Mouse (Mus musculus): Measurements from ENCODE around the gene H2-K1.
A peak's percentile ranks its signal among the peaks of the same experiment; 100 is the strongest.
"Not testable (repeated sequence)": the region's sequence is repeated elsewhere in the genome, so short reads cannot be mapped to it uniquely, and the experiment has no call there.

The H2-K1 gene

DNA sequence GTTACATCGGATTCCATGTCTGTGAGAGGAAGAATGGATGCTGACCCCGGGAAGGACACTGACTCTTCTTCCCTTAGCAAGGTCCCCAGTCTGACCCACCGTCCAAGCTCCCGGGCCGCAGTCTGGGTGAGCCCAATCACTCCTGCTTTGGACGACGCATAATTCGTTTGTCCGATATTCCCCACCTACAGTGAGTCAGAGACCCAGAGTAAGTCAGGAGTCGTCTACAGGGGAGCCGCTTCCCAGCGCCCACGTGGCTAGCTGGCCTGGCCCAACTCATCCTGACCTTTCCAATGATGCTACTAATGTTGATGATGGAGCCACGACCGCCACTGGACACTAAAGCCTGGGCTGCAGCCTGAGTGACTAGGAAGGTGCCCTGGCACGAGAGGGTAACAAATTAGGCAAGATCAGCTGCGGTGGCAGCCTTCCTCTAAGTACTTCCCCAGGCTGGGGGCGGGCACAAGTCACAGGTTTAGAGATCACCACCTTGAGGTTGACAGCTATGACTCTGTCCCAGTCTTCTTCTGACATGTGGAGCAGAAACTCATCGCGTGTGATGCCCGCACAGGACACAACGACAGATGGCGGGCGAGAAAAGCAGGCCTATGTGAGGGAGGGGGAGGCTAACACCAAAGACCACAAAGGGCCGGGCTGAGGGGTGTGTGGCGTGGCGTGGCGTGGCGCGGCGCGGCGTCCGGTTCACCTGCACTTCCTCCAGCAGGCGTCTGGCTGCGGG is 26.9 kb upstream of the H2-K1 start:
- peak; percentile 79 to 83 for DNase-seq

GRCm38 (mm10) chr17:34026221-34026620 is 26.1 kb upstream of the H2-K1 start:
- no peak for DNase-seq

DNA sequence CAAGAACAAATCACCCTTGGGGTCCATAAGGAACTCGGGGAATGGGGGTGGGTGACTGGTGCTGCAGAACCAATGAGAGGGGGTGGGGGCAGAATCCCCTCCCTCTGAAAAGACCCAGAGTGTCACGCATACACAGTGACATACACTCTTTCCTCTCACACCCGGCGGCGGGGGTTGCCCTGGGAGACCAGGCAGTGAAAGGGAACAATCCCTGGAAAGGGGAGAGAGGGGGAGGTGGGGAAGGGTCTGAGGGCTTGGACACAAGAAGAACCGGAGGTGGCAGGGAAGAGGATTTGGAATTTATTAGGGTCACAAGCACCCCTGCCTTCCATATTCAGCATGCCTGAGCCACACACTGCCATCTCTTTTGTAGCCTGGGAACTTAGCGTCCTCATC is 25.6 kb upstream of the H2-K1 start:
- DNase-seq: no peak

GRCm38 (mm10) chr17:34024861-34025755 is 25.0 kb upstream of the H2-K1 start:
- DNase-seq: peak in 1 of 2 experiments; percentile 11

GRCm38 (mm10) chr17:34024317-34024821 is 24.2 kb upstream of the H2-K1 start, which contains the start of gene Ring1:
Ring1 (minus strand) TSS chr17:34024680.
- peak; percentile 88 to 91 for DNase-seq

GRCm38 (mm10) chr17:34023678-34024077 is 23.5 kb upstream of the H2-K1 start:
- no peak for DNase-seq

DNA sequence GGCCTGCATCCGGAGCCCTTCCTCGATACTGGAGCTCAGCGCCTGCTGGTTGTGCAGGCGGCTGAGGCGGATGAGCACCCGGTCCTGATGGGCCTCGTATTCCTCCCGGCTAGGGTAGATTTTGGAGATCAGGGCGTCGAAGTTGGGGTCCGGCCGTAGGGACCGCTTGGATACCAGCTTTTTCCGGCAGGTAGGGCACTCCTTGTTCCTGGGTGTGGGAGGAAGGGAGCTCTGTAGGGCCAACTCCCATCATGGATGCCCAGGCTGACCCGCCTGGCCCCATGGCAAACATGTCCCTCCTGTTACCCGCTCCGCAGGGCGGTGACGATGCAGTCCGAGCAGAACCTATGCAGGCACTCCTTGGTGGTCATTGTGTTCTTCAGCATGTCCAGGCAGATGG is 22.8 kb upstream of the H2-K1 start:
- DNase-seq: no peak

GRCm38 (mm10) chr17:34022414-34022783 is 22.3 kb upstream of the H2-K1 start:
- no peak for DNase-seq

DNA sequence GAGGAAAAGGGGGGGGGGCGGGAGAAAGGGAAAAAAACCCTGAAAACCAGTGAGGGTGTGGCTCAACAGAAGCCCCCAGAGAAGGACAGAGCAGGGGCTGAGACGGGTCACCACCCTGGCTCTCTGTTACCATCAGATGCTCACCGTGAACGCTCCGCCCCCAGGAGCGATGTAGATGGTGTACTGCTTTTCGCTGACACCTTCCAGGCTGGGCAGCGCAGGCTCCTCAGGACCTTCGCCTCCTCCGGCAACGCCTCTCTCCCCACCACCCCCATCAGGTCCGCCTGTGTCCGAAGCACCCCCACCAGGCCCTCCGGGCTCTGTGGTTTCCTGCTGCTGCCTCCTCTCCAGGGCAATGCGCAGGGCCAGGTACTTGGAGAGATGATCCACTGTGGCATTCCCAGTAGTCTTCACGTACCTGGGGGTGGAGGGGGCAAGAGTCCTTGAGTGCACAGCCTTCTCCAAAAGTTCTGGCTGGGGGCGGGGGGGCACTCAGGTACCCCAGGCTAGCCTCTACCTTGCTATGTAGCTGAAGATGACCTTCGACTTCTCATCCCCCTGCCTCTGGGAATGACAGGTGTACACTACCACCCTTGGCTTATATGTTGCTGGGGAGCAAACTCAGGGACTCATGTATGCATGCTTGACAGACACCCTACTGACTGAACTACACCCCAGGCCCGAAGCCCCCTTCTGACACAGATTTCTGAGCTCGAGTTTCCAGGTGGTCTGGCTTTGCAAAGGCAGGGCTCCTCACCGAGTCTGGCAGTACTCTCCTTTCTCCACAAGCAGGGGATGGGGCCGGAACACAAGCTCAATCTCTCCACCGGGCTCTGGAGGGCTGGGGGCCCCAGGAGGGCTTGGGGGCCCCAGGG is 21.6 kb upstream of the H2-K1 start:
- DNase-seq: no peak

DNA sequence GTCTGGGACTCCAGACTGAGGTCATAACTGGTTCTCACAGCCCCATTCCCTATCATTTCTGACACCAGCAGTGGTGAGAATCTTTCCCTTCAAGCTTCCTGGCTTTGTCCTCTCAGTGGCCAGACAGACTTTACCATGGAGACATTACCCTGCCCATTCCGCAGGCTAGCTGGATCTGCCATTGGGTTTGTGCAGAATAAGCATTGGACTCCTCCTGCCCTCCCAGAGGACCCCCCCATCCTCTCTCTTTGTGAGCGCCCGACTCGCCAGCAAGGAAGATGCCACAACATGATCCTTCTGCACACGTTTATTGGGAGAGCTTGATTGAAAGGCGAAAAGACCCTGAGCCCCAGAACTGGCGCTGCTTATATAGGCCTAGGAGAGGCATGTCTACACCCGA is 13.3 kb upstream of the H2-K1 start:
- DNase-seq: no peak

DNA sequence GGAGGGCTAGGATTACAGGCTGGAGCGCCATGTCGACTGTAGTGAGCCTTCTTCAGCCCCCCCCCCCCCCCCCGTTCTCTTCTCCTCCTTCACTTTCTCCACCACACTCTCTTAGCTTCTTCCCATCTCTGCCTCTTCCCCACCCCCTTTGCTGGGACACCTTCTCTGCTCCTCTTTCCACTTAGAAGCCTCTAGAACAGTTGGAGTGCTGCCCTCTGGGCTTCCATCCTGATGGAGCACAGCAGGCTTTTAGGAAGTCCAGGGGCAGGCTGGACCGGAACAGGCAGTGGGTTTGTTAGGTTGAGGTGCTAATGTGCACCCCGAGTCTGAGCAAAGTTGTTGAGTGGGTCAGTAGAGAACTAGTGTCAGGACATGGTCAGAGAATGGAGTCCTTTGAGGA is 10.0 kb upstream of the H2-K1 start:
- DNase-seq: no peak

DNA sequence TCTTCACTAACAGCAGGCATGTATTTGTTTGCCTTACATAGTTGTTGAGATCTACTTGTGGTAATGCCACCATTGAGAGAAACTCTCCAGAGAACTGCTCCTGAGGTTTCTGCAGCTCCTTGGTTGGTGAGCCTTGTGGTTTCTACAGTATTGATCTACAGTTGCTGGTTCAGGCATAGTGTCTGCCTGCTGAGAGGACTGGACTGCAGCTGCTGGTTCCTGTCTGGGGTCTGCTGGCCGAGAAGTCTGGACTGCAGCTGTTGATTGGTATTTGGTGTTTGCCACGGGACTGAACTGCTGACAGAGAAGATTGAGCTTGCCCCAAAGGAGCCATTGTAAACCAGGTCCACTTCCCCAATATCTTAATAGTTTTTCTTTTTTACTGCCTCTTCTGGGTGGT is 6.4 kb upstream of the H2-K1 start:
- no peak for DNase-seq

- peak; percentile 73 to 76 for DNase-seq
Observed at GRCm38 (mm10) chr17:34003426-34003825, 3.3 kb upstream of the H2-K1 start.

DNA sequence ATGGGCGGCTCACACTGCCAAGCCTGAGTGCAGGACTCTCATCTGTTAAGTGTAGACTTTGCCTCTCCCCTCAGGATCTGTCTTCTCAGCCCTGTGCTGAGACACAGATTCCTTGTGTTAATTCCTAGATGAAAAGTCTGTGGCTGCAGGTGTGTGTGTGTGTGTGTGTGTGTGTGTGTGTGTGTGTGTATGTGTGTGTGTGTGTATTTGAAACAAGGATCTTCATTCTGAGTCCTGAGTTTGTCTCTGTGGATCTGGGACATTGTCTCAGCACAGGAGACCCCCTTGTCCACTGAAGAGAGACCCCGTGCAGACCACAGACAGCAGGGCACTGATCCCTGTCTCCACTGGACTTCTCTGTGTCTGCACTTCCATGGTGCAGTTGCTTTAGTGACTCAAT is 649 bp upstream of the H2-K1 start:
- DNase-seq: not testable (repeated sequence)

DNA sequence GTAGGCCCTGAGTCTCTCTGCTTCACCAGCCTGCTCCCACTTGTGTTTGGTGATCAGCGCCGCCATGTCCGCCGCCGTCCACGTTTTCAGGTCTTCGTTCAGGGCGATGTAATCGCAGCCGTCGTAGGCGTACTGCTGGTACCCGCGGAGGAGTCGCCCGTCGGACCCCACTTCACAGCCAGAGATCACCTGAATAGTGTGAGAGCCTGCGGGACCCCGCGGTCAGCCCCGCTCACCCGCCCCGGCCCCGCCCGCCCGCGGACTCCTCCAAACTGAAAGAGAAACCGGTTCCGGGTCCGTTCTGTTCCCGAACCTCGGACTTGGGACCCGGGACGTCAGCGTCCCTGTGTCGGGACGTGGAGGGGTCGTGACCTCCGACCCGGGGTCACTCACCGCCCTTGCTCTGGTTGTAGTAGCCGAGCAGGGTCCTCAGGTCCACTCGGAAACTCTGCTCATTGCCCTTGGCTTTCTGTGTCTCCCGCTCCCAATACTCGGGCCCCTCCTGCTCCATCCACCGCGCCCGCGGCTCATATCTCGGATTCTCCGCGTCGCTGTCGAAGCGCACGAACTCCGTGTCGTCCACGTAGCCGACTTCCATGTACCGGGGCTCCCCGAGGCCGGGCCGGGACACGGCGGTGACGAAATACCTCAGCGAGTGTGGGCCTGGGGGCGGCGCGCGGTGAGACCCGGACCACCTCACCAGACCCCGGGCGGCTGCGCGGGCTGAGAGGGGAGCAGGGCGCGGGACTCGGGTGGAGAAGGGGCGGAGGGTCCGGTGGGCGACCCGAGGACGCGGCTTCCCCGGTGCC is 602 bp downstream of the H2-K1 start:
- DNase-seq: peak; percentile 38 to 45

DNA sequence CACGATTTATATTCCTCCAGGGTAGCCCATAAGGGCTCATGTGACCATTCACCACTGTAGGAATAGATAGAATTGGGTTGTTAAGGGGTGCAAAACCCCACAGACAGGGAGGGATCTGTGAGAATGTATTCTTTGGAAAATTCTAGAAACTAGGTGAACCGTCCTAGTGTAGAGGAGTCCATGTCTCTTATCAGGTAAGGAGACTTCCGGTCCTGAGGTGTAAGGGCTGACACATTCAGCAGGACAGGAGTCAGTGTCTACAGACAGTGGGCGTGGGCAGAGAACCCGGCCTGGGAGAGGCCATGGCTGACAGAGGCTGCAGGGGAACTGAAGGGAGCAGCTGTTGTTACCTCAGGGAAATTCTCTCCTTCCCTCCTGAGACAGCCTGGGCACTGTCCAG is 1.4 kb downstream of the H2-K1 start:
- peak; percentile 43 to 53 for DNase-seq

DNA sequence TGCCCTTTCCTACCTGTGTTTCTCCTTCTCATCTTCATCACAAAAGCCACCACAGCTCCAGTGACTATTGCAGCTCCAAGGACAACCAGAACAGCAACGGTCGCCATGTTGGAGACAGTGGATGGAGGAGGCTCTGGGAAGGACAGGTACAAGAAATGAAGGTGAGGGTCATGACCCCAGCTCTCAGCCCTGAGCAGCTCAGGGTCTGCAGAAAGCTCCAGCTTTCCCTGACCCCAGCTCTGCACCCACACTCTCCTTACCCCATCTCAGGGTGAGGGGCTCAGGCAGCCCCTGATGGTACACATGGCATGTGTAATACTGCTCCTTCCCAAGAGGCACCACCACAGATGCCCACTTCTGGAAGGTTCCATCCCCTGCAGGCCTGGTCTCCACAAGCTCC is 3.1 kb downstream of the H2-K1 start:
- not testable (repeated sequence) for DNase-seq

GRCm38 (mm10) chr17:33995651-33996050 is 4.5 kb downstream of the H2-K1 start:
- peak in 1 of 2 experiments; percentile 27 for DNase-seq

- DNase-seq: no peak
Observed at GRCm38 (mm10) chr17:33994959-33995358, 5.2 kb downstream of the H2-K1 start.

GRCm38 (mm10) chr17:33991788-33992664 is 8.1 kb downstream of the H2-K1 start:
- peak; percentile 83 to 84 for DNase-seq

DNA sequence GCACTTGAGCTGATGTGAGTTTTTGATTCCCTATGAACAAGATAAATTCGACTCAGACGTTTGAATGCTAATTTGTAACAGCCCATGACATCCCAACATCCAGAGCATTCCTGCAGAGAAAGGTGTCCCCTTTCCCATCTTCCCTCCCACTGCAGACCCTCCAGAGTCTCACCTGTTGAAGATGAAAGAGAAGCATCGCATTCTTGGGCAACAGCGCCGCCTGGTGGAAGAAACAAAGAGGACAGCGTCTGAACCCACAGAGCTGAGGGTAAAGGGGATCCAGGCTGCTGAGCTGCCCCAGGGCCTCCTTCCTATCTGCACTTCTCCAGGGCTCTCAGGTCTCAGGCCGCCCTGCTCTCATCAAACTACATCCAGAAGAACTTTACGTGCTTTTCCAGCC is 18.0 kb downstream of the H2-K1 start:
- peak; percentile 84 to 85 for DNase-seq

Data from B cell, adult 2 months (primary cell).